Mouse (Mus musculus): ENCODE results near the gene Specc1l.

DNA sequence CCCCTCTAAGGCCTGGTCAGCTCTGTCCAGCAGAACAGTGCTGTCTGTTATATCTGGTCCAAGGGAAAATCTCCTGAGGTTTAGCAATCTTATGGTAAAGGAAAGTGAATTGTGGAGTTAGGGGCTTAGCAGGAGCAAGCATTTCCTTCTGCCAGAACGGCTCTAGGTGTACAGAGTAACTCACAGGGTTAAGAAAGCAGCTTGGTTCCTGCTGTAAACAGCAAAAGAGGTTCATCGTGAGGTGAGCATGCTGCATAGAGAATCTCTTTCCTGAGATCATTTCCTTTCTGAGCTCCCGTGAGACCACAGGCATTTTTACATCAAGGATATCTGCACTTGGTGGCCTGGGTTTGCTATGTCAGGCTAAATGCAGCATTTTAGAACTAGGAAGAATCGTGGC is 83.1 kb downstream of the Specc1l start:
- TF ChIP-seq CTCF (IDR thresholded peaks at IDR 0.05; ENCODE audit: borderline replicate concordance, control insufficient read depth, extremely low read depth, insufficient read depth, low read length, poor library complexity) (no peak), POLR2A (IDR thresholded peaks at IDR 0.05; ENCODE audit: control insufficient read depth, extremely low read depth, insufficient read depth, low read length, poor library complexity) (no peak)
